16 mouse cellular contexts compared by ENCODE assay signal in genomic region chr5:37967914-37968375, GRCm38 (mm10).
DNase-seq lines count a peak whose midpoint lies in the region; ATAC-seq and TF ChIP-seq lines count a peak whose summit lies in the region.
"Had no signal": no experiment of that assay in that cellular context is flagged by ENCODE, and none has a peak within 500 bp of the region (broad histone marks: within the 10 kb centered on the region; RNA-seq: fewer than 3 reads in every experiment).

No protein-coding gene starts in this region.

- no peak for TF ChIP-seq CTCF in lung, adult 2 months (IDR thresholded peaks at IDR 0.05; ENCODE audit: insufficient read depth, low read length)

- no peak for ATAC-seq in heart, embryonic 13.5 days (ENCODE audit: extremely low read depth, insufficient number of reproducible peaks, low FRiP score, low TSS enrichment)
- no peak for ATAC-seq in liver, embryonic 12.5 days
- no peak for ATAC-seq in forebrain, embryonic 13.5 days
- no peak for ATAC-seq in midbrain, embryonic 12.5 days (ENCODE audit: low FRiP score, low read depth)
- ATAC-seq: CD4-positive, CD25-positive, alpha-beta regulatory T cell, adult 4 months had no signal

- H3K9ac ChIP-seq in heart, embryonic 13.5 days, result no peak overlapping the region
- H3K9ac ChIP-seq in liver, embryonic 12.5 days, result no peak overlapping the region
- H3K9ac ChIP-seq in forebrain, embryonic 13.5 days, result no peak overlapping the region
- H3K9ac ChIP-seq in midbrain, embryonic 12.5 days (replicated peaks), result no peak overlapping the region
- H3K9ac ChIP-seq: neural tube, embryonic 13.5 days had no signal

- H3K4me1 ChIP-seq in heart, embryonic 13.5 days, result peaks cover 26% of the 10 kb centered on the region
- peaks cover 3% of the 10 kb centered on the region; the same call in 1 of the 2 replicates for H3K4me1 ChIP-seq in liver, embryonic 12.5 days
- peaks cover 7% of the 10 kb centered on the region; the same call in 1 of the 2 replicates for H3K4me1 ChIP-seq in forebrain, embryonic 13.5 days
- peaks cover 18% of the 10 kb centered on the region for H3K4me1 ChIP-seq in midbrain, embryonic 12.5 days
- H3K4me1 ChIP-seq in lung, adult 2 months (ENCODE audit: control insufficient read depth, insufficient read depth, low read length), result no peaks in the 10 kb centered on the region

- H3K4me3 ChIP-seq in heart, embryonic 13.5 days, result peak overlapping the region; percentile 23
- no peak overlapping the region for H3K4me3 ChIP-seq in liver, embryonic 12.5 days
- no peak overlapping the region for H3K4me3 ChIP-seq in forebrain, embryonic 13.5 days
- H3K4me3 ChIP-seq in midbrain, embryonic 12.5 days, result no peak overlapping the region
- H3K4me3 ChIP-seq in lung, adult 2 months (replicated peaks; ENCODE audit: extremely low read depth, low read depth, low read length), result no peak overlapping the region
- H3K4me3 ChIP-seq: neural tube, embryonic 13.5 days had no signal

- no peaks in the 10 kb centered on the region for H3K9me3 ChIP-seq in heart, embryonic 13.5 days
- no peaks in the 10 kb centered on the region for H3K9me3 ChIP-seq in liver, embryonic 12.5 days (replicated peaks)
- H3K9me3 ChIP-seq in forebrain, embryonic 13.5 days (replicated peaks), result no peaks in the 10 kb centered on the region
- H3K9me3 ChIP-seq in midbrain, embryonic 12.5 days, result no peaks in the 10 kb centered on the region
- H3K9me3 ChIP-seq: neural tube, embryonic 13.5 days had no signal

- no peak for TF ChIP-seq POLR2A in lung, adult 2 months (IDR thresholded peaks at IDR 0.05; ENCODE audit: borderline replicate concordance, extremely low read depth, low read depth, low read length)

- DNase-seq in heart, adult 18-20 months, result no peak
- DNase-seq in liver, result no peak
- no peak for DNase-seq in right cerebral cortex, postnatal 4 days
- no peak for DNase-seq in lung, adult 2 months
- DNase-seq: adrenal gland, postnatal 25 days; cerebellum, adult 18-20 months; gastrocnemius, postnatal 14 days; kidney, adult 2 months; right cerebral cortex, postnatal 14 days; thymus, adult 2 months had no signal

- H3K4me2 ChIP-seq in heart, embryonic 13.5 days, result peak overlapping the region; percentile 62
- peak overlapping the region; percentile 34; the same call in 1 of the 2 replicates for H3K4me2 ChIP-seq in liver, embryonic 12.5 days
- H3K4me2 ChIP-seq in forebrain, embryonic 13.5 days, result peak overlapping the region; percentile 2; the same call in 1 of the 2 replicates
- H3K4me2 ChIP-seq in midbrain, embryonic 12.5 days (replicated peaks), result peak overlapping the region; percentile 29
- H3K4me2 ChIP-seq: neural tube, embryonic 13.5 days had no signal

- H3K36me3 ChIP-seq in heart, embryonic 13.5 days, result no peaks in the 10 kb centered on the region
- no peaks in the 10 kb centered on the region for H3K36me3 ChIP-seq in liver, embryonic 12.5 days
- H3K36me3 ChIP-seq in forebrain, embryonic 13.5 days (ENCODE audit: poor library complexity, severe bottlenecking), result no peaks in the 10 kb centered on the region
- H3K36me3 ChIP-seq in midbrain, embryonic 12.5 days, result no peaks in the 10 kb centered on the region
- H3K36me3 ChIP-seq: neural tube, embryonic 13.5 days had no signal

- H3K27ac ChIP-seq in heart, embryonic 13.5 days (replicated peaks), result no peak overlapping the region
- no peak overlapping the region for H3K27ac ChIP-seq in liver, embryonic 12.5 days
- no peak overlapping the region for H3K27ac ChIP-seq in forebrain, embryonic 13.5 days
- H3K27ac ChIP-seq in midbrain, embryonic 12.5 days (replicated peaks), result no peak overlapping the region
- H3K27ac ChIP-seq: neural tube, embryonic 13.5 days had no signal

- peaks cover 68% of the 10 kb centered on the region for H3K27me3 ChIP-seq in heart, embryonic 13.5 days (replicated peaks)
- peaks cover 68% of the 10 kb centered on the region for H3K27me3 ChIP-seq in liver, embryonic 12.5 days (replicated peaks)
- H3K27me3 ChIP-seq in forebrain, embryonic 13.5 days, result peaks cover 75% of the 10 kb centered on the region
- peaks cover 81% of the 10 kb centered on the region for H3K27me3 ChIP-seq in midbrain, embryonic 12.5 days

- WGBS in heart, embryonic 13.5 days, result 7% methylated on average over 14 of the region's 14 CpGs
- whole genome bisulfite sequencing in liver, embryonic 12.5 days (ENCODE audit: insufficient replicate concordance), result 7% methylated on average over 14 of the region's 14 CpGs
- 7% methylated on average over 14 of the region's 14 CpGs for WGBS in forebrain, embryonic 13.5 days
- 7% methylated on average over 14 of the region's 14 CpGs for WGBS in midbrain, embryonic 12.5 days
- 2% methylated on average over 14 of the region's 14 CpGs for WGBS in lung, adult 2 months

Comparison
In these comparisons a context has a peak if more than half of its experiments do, and no peak if none do; other contexts are left out.
1. H3K4me2 ChIP-seq: peak in every context shown above with its lines; median percentile 62 in heart, embryonic 13.5 days; 34 in liver, embryonic 12.5 days; 29 in midbrain, embryonic 12.5 days; 2 in forebrain, embryonic 13.5 days.